Mouse (Mus musculus) adrenal gland, postnatal 36 days (tissue): ENCODE results near the gene Arrdc2. TPM values are rescaled to one million over a fixed set of nuclear protein-coding genes. Genes with fewer than 3 reads are reported as not detected.

ENCODE experiments used
- DNase-seq, 2 experiments: peaks; one replicate each; pipeline ENCODE4 v3.0.0; 2021; ENCODE audit warnings: mixed read lengths in 1 of 2
- total RNA-seq, 2 experiments: library from RNA; stranded (reverse); gene quantifications; 2 replicates each; pipeline ENCODE4 v1.2.3; 2021

The Arrdc2 gene
- total RNA-seq, 2 experiments from 2014 or later: 6.9 to 10.5 TPM

- DNase-seq: peak; percentile 32 to 39
These were observed 25.2 kb upstream of the Arrdc2 start for GRCm38 (mm10) chr8:70864712-70865221.

GRCm38 (mm10) chr8:70863956-70864711 lies 24.6 kb upstream of the Arrdc2 start:
- peak; percentile 42 to 58 for DNase-seq

GRCm38 (mm10) chr8:70862824-70863641 lies 23.5 kb upstream of the Arrdc2 start, which contains the start of gene Kcnn1:
Kcnn1 (minus strand) TSS chr8:70863258.
- DNase-seq: no peak

GRCm38 (mm10) chr8:70857516-70857915 lies 18.0 kb upstream of the Arrdc2 start:
- DNase-seq: no peak

- DNase-seq: peak; percentile 84 to 93
These were observed 17.1 kb upstream of the Arrdc2 start for GRCm38 (mm10) chr8:70856541-70857197.

- DNase-seq: no peak
These were observed 16.5 kb upstream of the Arrdc2 start for GRCm38 (mm10) chr8:70856028-70856427.

GRCm38 (mm10) chr8:70853863-70854262 lies 14.3 kb upstream of the Arrdc2 start:
- DNase-seq: no peak

GRCm38 (mm10) chr8:70852595-70853231 lies 13.2 kb upstream of the Arrdc2 start:
- no peak for DNase-seq

- no peak for DNase-seq
These were observed 12.3 kb upstream of the Arrdc2 start for GRCm38 (mm10) chr8:70851837-70852236.

GRCm38 (mm10) chr8:70850947-70851346 lies 11.4 kb upstream of the Arrdc2 start:
- DNase-seq: no peak

GRCm38 (mm10) chr8:70850132-70850845 lies 10.8 kb upstream of the Arrdc2 start:
- DNase-seq: no peak

GRCm38 (mm10) chr8:70849333-70849990 lies 9.9 kb upstream of the Arrdc2 start:
- DNase-seq: no peak

- no peak for DNase-seq
These were observed 7.0 kb upstream of the Arrdc2 start for GRCm38 (mm10) chr8:70846371-70847154.

GRCm38 (mm10) chr8:70845108-70845507 lies 5.6 kb upstream of the Arrdc2 start:
- DNase-seq: no peak

GRCm38 (mm10) chr8:70844523-70844922 lies 5.0 kb upstream of the Arrdc2 start:
- peak; percentile 94 to 95 for DNase-seq

GRCm38 (mm10) chr8:70843941-70844340 lies 4.4 kb upstream of the Arrdc2 start:
- DNase-seq: no peak

GRCm38 (mm10) chr8:70843214-70843773 lies 3.8 kb upstream of the Arrdc2 start:
- no peak for DNase-seq

GRCm38 (mm10) chr8:70842484-70842883 lies 3.0 kb upstream of the Arrdc2 start:
- no peak for DNase-seq
